Mouse (Mus musculus) lung, adult 18-20 months (tissue): ENCODE results near the gene Olfr114.

Experiments used
- DNase-seq, 2 experiments: peaks; one replicate each; pipeline ENCODE4 v3.0.0; 2022; ENCODE audit warnings: mixed read lengths in 2 of 2

The Olfr114 gene

GRCm38 (mm10) chr17:37592643-37593042 lies at the start of gene Olfr114:
Gene Olfr114, minus strand, starts transcription at chr17:37592743.
- no peak for DNase-seq

- no peak for DNase-seq
Measured at GRCm38 (mm10) chr17:37627009-37627408, 34.5 kb upstream of the Olfr114 start, which contains the start of the genes Olfr115 and Olfr116. Gene Olfr115, minus strand, starts transcription at chr17:37627109. Gene Olfr116, minus strand, starts transcription at chr17:37627199.

GRCm38 (mm10) chr17:37577563-37577962 lies 15.0 kb downstream of the Olfr114 start, which contains the start of gene Olfr113:
Gene Olfr113, minus strand, starts transcription at chr17:37577663.
- DNase-seq: no peak

- no peak for DNase-seq
Measured at GRCm38 (mm10) chr17:37569351-37569750, 23.2 kb downstream of the Olfr114 start, which contains the start of gene Olfr112. Gene Olfr112, minus strand, starts transcription at chr17:37569451.

- DNase-seq: no peak
Measured at GRCm38 (mm10) chr17:37558913-37559615, 33.5 kb downstream of the Olfr114 start.

- no peak for DNase-seq
Measured at GRCm38 (mm10) chr17:37543800-37544435, 48.6 kb downstream of the Olfr114 start.

GRCm38 (mm10) chr17:37541454-37542119 lies 51.0 kb downstream of the Olfr114 start:
- no peak for DNase-seq
